Mouse (Mus musculus) liver, embryonic 11.5 days (tissue): ENCODE results near the gene Cabp5. TPM values are rescaled to one million over a fixed set of nuclear protein-coding genes. Genes with fewer than 3 reads are reported as not detected.
"Not testable (repeated sequence)": the region's sequence is repeated elsewhere in the genome, so short reads cannot be mapped to it uniquely, and the experiment has no call there.

Source experiments
- ATAC-seq: fragments of 200-750 bp; cut with Nextera tagmentation; replicated peaks from 2 replicates; pipeline ENCODE4 v1.8.0; 2017; ENCODE audit warnings: moderate number of reproducible peaks, mild to moderate bottlenecking, moderate TSS enrichment, moderate library complexity; ENCODE audit not compliant: low FRiP score
- DNase-seq: peaks from one replicate; pipeline ENCODE4 v3.0.0-alpha.2; 2017; ENCODE audit warnings: low spot score
- H3K27ac ChIP-seq: fragments of 300-500 bp; sonication (generic); 2 replicates; pipeline ENCODE4 v1.5.1; 2014; ENCODE audit warnings: mild to moderate bottlenecking, low read depth, low read length, control low read depth
- H3K27me3 ChIP-seq: fragments of 300-500 bp; sonication (generic); replicated peaks from 2 replicates; pipeline ENCODE4 v1.6.1; 2014; ENCODE audit warnings: low read length, mixed read lengths; ENCODE audit not compliant: control insufficient read depth, insufficient read depth
- H3K36me3 ChIP-seq: fragments of 300-500 bp; sonication (generic); 2 replicates; pipeline ENCODE4 v1.6.1; 2014; ENCODE audit warnings: mild to moderate bottlenecking, low read length, moderate library complexity, mixed read lengths; ENCODE audit not compliant: control insufficient read depth, insufficient read depth
- H3K4me1 ChIP-seq: fragments of 300-500 bp; sonication (generic); replicated peaks from 2 replicates; pipeline ENCODE4 v1.6.1; 2014; ENCODE audit warnings: low read length, mixed read lengths; ENCODE audit not compliant: control insufficient read depth, insufficient read depth
- H3K4me2 ChIP-seq: fragments of 300-500 bp; sonication (generic); 2 replicates; pipeline ENCODE4 v1.6.1; 2014; ENCODE audit warnings: mild to moderate bottlenecking, control low read depth, moderate library complexity
- H3K4me3 ChIP-seq: fragments of 300-500 bp; sonication (generic); 2 replicates; pipeline ENCODE4 v1.5.1; 2014; ENCODE audit warnings: low read depth, low read length, control low read depth
- H3K9ac ChIP-seq: fragments of 300-500 bp; sonication (generic); 2 replicates; pipeline ENCODE4 v1.6.1; 2014; ENCODE audit warnings: low read depth, low read length, control low read depth
- H3K9me3 ChIP-seq: fragments of 300-500 bp; sonication (generic); 2 replicates; pipeline ENCODE4 v1.6.1; 2016; ENCODE audit warnings: low read length, inconsistent platforms, mixed read lengths; ENCODE audit not compliant: control insufficient read depth
- WGBS: fragments of 180-500 bp; shearing (Covaris S2); extraction: QIAGEN DNeasy Blood & Tissue Kit; methylation state at CpG from one replicate; pipeline ENCODE4 v1.1.7; 2014; 5-methylcytosine and 5-hydroxymethylcytosine counted together
- polyA plus RNA-seq: library from polyadenylated mRNA; unstranded; fragments of >200 nt; fragmentation: Nextera tagmentation; extraction: Ambion mirVana; gene quantifications from 2 replicates; pipeline ENCODE4 v1.2.1, GENCODE M21; 2014

The Cabp5 gene
- 0.14 TPM in 1 of 2 replicates, not detected in the other for polyA plus RNA-seq

GRCm38 (mm10) chr7:13397832-13398231 lies at the start of gene Cabp5:
Gene Cabp5, plus strand, starts transcription at chr7:13398132.
- DNase-seq (no peak), ATAC-seq (no peak)
- Histone ChIP-seq H3K4me3 (no peak within 1 kb of the TSS), H3K27ac (no peak within 1 kb of the TSS), H3K4me1 (no peaks in the 10 kb centered on the region), H3K9me3 (no peaks in the 10 kb centered on the region), H3K9ac (no peak within 1 kb of the TSS), H3K36me3 (no peaks in the 10 kb centered on the region), H3K4me2 (no peak within 1 kb of the TSS), H3K27me3 (no peaks in the 10 kb centered on the region)
- 74% methylated on average over 1 of the region's 1 CpGs for WGBS

- Histone ChIP-seq H3K9ac (no peak overlapping the region), H3K4me1 (no peaks in the 10 kb centered on the region), H3K27ac (no peak overlapping the region), H3K27me3 (no peaks in the 10 kb centered on the region), H3K36me3 (peaks cover 34% of the 10 kb centered on the region), H3K4me2 (no peak overlapping the region), H3K9me3 (no peaks in the 10 kb centered on the region), H3K4me3 (no peak overlapping the region)
- no peak for DNase-seq
- ATAC-seq, result no peak
Measured at GRCm38 (mm10) chr7:13355943-13356342, 42.0 kb upstream of the Cabp5 start.

DNA sequence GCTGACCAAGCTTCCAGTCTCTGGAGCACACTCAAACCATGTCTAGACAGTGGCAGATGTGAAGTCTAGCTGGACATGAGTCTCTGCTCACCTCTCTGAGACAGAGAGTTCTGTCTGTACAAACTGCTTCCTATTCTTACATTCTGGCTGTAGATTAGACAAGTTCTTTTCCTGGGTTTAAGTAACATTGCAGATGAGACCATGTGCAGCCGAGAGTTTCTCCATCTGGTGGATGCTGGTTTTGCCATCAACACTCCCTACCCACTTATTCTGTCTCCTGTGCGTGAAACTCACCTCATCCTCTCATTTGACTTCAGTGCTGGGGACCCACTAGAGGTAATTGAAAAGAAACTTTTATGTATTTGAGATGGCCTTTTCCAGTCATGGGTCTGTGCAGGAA lies 17.3 kb upstream of the Cabp5 start:
- no peak overlapping the region for H3K9ac ChIP-seq
- no peaks in the 10 kb centered on the region for H3K9me3 ChIP-seq
- no peaks in the 10 kb centered on the region for H3K36me3 ChIP-seq
- H3K27me3 ChIP-seq, result no peaks in the 10 kb centered on the region
- H3K27ac ChIP-seq, result no peak overlapping the region
- ATAC-seq, result no peak
- DNase-seq, result no peak
- WGBS, result 66% methylated on average over 2 of the region's 2 CpGs
- H3K4me2 ChIP-seq, result no peak overlapping the region
- no peaks in the 10 kb centered on the region for H3K4me1 ChIP-seq
- no peak overlapping the region for H3K4me3 ChIP-seq

GRCm38 (mm10) chr7:13450541-13450940 lies 52.6 kb downstream of the Cabp5 start, which contains the start of gene Bsph1:
Gene Bsph1, plus strand, starts transcription at chr7:13450841.
- not testable (repeated sequence) for H3K9me3 ChIP-seq, H3K4me2 ChIP-seq, H3K27ac ChIP-seq, H3K4me3 ChIP-seq, ATAC-seq, H3K27me3 ChIP-seq, H3K36me3 ChIP-seq, H3K9ac ChIP-seq, H3K4me1 ChIP-seq, DNase-seq
- no CpG with 5 or more reads among the region's 1 CpGs for WGBS

Other genes starting within 250 kb of the Cabp5 start
- gene Vmn1r88, start 238.6 kb upstream of the Cabp5 start, polyA plus RNA-seq, result 0.03 TPM in 1 of 2 replicates, not detected in the other
- not detected in 2 replicates for gene Vmn1r89, start 185.1 kb upstream of the Cabp5 start, polyA plus RNA-seq
- gene Lig1, start 120.8 kb upstream of the Cabp5 start, polyA plus RNA-seq, result 171 and 177 TPM in 2 replicates
- gene Zswim9, start 119.4 kb upstream of the Cabp5 start, polyA plus RNA-seq, result 2.9 and 4.0 TPM in 2 replicates
- gene Pla2g4c, start 73.5 kb upstream of the Cabp5 start, polyA plus RNA-seq, result 1.3 and 2.1 TPM in 2 replicates
- gene Bsph1, start 52.7 kb downstream of the Cabp5 start, polyA plus RNA-seq, result not detected in 2 replicates
- not detected in 2 replicates for gene Bsph2, start 172.9 kb downstream of the Cabp5 start, polyA plus RNA-seq
- gene Sult2a5, start 225.8 kb downstream of the Cabp5 start, polyA plus RNA-seq, result not detected in 2 replicates